Mouse (Mus musculus) thymus, postnatal 25 days (tissue): ENCODE results near the gene Traf2.

Experiments used
- DNase-seq: peaks from one replicate; pipeline ENCODE4 v3.0.0; 2022

The Traf2 gene

DNA sequence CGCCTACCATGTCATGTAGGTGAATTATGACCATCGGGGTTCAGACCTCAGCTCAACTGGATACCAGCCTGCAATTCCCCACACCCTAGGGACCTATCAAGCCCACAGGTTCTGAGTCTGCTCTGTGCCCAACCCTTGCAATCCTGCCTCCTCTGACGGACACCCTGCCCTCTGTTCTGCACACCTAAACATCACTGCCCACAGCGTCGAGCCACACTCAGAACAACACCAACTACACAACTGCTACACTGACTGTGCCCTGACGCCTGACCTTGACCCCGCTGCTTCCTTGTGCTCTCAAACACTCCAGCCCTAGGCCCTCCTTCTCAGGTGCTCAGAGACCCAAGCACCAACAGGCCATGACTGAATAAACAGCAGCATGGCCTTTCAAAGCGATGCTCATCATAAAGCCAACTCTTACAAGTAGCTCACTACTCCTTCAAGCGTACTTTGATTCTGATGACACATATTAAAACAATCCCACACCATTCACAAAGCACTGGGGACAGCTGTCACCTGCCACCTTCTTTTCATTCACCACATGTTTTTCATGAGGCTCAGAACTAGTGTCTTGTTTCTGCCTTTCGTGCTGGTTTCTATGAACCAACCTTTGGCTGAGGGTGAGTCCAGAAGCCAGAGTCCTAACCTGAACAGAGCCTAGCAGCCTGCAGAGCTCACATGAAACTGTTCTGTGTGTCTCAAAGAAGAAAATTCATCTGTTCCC, 4.9 kb downstream of the Traf2 start:
- DNase-seq = no peak

DNA sequence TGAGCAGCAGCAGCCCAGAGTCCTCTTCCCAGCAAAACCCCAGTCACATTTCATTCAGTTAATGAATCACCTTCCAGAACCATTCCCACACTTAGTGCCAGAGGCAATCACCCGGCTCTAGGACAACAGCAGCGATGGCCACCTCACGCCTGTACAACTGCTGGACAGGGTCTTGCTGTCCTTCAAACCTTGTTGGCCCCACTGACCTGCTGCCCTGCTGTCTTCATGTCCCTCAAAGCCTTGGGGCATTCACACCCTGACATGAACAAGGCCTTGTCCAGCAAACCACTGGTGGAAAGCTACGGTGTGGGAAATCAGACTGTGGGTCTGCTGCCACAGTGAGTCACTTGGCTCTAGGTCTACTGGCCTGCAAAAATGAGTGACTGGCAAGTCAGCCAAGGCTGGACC, 6.2 kb downstream of the Traf2 start:
- DNase-seq = no peak

DNA sequence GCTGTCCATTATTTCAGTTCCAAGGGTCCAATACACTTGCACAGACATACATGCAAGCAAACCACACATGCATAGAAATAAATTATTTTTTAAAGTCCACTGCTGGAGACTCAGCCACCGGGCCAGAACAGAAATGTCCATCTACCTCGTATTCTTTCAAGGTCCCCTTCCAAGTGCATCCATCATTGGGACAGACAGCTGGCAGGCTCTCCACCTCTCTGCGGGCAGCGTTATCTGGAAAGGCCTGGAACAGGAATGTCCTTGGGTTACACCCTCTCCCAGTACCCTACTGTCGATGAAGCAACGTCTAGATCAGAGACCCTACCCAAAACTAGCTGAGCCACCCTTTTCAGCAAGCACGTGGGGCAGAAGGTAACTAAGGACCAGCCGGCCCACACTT, 10.2 kb downstream of the Traf2 start:
- DNase-seq = no peak

DNA sequence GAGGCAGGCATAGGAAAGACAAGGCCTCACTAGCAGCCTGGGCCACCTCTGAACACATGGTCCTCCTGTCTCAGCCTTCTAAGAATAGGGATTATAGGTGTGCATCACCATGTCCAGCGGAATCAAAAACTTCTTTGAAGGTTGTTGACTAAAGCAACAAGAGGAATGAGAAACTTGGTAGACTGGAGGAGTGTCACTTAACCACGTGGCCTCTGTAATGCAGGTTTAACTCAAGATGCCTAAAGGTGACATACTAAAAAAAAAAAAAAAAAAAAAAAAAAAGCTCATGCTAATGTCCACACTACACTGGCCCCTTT, 11.9 kb downstream of the Traf2 start:
- DNase-seq = no peak

DNA sequence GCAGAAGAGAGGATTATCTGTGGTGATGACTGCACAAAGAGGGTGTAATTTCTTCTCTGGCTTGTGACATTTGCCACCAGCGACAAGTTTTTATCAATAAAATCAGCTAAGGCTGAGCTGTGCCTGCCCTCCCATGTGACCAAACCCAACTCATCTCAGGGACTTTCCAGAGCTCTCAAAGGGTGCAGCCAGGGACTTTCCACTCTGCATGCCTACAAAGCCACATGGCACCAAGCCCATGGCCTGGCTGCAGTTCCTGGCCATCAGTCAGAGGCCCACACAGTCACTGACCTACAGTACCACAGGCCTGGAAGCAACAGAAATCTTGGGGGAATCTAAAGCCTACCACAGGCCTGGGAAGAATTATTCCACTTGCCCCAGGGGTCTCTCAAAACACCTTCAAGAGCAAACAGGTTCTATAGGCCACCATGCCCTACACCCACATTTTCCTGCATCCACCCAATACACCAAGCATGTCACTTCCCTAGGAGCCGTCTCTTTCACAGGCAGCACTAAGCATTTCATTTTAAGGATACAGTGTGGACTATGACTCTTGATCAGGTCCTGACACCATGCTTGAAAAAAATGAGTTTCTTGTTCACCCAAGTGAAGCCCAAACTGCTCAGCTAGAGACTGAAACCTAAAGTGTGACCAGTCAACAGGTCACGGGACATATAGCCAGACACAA, 12.4 kb downstream of the Traf2 start:
- DNase-seq = peak; percentile 38

DNA sequence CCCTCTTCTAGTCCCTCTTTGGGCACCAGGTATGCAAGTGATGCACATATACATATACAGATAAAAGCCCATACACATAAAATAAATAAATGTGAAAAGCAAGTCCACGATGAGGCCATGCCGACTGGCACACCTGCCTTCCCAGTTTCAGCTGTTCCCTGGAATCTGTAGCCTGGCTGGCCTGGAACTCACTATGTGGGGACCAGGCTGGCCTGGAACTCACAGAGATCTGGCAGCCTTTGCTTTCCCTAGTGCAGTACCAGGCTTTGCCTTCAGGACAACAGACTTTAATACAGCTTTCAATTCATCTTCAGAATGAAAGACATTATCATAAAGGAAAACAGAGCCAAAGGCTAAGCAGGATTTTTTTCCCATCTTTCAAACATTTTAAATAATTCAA, 13.0 kb downstream of the Traf2 start:
- no peak for DNase-seq

DNA sequence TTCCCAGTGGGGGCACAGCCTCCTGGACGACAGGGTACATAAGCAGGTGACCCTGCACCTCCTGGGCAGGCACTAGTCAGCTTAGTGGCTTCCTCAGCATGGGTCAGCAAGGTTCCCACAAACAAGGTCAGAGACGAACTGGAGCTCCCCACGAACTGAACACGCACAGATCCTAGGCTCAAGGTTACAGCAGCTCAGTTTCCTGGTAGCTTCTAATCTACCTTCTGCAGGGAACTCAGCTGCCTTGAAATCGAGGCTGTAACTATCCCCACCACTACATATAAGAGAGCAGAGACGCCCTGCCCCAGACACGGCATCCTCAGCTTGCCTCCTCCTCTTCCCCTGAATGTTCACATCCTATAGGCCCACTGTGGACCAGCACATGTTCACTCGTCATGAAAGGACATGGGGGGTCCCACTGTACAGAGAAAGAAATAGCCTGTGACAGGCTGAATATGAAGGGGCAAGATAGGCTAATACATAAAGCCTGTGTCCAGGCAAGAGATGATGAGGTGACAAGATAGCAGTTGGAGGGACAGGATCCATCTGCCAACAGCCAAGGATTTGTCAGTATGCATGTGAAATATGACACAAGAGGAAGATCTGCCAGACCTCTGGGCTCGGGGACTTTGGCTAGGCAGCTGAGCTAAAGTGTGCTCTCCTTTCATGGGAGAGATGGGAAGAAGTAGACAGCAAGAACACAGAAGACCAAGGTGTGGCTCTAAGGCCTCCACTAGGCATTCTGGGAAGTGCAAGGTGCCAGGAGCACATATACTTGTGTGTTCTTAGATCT, 20.0 kb downstream of the Traf2 start:
- DNase-seq = no peak

DNA sequence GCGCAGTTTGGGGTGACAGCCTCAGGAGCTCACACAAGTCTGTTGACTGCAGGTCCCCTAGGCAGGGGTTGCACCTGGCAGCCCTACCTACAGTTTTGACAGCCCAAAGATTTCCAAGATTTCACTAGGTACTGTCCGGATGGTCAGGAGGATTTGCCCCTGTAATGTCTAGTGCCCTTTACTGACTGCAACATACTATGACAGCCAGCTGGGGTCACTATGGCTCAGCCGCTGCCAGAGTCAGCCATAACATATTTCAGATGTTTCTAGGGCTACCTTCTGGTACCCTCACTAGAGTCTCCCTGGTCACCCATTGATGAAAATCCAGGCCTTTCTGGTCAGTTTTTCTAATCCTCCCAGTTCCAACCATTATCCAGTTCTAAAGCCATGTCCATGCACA, 36.8 kb downstream of the Traf2 start:
- DNase-seq = no peak

DNA sequence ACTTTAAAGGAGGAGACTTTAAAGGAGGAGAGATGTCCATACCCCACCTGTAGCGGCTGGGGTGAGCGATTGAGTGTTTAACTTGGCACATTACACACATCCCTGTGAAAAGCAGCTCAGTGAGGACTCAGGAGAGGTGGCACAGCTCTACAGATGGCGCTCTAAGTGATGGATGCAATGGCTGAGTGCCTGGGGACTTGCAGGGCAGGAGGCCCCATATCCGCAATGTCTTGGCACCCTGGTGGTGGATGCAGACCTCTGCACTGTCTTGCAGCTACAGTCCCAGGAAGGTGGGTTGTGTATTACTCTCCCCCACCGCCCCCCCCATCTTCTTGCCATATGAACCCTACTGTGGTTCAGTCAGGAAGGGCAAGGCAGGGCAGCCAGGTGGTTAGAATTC, 39.8 kb downstream of the Traf2 start:
- peak; percentile 64 for DNase-seq

DNA sequence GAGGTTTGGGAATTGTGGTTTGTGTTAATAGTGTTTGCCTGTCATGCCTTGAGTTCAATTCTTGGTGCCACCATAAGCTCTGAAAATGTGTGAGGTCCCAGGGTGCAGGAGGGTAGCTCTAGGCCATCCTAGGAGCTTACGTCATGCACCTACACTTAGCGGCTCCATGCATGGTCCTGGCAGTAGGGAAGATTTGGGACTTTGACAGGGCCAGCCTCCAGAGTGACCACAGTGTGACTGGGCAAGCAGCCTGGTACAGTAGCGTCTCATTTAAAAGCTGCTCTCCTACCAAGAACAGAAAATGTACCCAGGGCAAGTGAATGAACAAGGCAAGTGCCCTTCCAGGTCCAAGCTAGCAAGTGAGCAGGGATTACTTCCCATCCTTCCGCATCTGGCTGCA, 40.9 kb downstream of the Traf2 start:
- DNase-seq = no peak

DNA sequence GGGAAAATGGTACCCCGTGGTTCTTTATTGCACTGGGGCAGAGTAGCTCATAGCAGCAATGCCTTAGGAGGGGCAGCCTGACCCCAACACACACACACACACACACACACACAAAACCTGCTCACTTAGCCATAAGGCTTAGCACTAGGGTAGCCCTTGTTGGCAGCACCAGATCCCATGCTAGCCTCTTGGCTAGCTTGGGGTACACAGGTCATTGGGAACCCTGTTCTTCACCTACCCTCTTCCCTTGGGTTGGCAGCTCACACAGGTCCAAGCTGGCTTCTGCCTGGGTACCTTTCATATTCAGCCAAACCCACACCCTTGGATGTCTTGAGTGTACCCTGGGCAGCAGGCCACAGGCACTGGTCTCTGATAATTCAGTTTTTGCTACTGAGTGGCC, 41.7 kb downstream of the Traf2 start:
- DNase-seq = no peak

DNA sequence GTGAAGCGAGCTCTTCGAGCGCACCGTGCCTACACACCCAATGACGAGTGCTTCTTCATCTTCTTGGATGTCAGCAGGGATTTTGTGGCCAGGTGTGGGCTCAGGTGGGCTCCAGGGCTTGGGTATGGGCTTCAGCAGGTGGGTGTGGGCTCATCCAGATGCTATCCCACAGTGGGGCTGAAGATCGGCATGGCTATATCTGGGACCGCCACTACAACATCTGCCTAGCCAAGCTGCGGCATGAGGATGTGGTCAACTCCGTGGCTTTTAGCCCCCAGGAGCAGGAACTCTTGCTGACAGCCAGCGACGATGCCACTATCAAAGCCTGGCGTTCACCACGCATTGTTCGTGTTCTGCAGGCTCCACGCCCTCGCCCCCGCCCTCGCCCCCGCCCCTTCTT, 42.2 kb downstream of the Traf2 start:
- DNase-seq = no peak

DNA sequence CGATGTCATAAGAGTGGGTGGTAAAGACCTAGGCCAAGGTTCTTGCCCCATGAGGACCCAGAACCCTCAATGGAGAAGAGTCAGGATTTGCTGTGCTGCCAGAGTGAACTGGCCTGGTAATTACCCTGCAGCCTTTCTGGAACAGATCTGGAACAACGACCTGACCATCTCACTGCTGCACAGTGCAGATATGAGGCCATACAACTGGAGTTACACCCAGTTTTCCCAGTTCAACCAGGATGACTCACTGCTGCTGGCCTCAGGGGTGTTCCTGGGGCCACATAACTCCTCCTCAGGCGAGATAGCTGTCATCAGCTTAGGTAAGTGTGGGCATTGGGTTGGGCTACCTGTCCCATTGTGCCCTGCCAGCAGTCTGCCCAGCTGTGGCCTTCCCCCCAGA, 44.0 kb downstream of the Traf2 start:
- DNase-seq = no peak

DNA sequence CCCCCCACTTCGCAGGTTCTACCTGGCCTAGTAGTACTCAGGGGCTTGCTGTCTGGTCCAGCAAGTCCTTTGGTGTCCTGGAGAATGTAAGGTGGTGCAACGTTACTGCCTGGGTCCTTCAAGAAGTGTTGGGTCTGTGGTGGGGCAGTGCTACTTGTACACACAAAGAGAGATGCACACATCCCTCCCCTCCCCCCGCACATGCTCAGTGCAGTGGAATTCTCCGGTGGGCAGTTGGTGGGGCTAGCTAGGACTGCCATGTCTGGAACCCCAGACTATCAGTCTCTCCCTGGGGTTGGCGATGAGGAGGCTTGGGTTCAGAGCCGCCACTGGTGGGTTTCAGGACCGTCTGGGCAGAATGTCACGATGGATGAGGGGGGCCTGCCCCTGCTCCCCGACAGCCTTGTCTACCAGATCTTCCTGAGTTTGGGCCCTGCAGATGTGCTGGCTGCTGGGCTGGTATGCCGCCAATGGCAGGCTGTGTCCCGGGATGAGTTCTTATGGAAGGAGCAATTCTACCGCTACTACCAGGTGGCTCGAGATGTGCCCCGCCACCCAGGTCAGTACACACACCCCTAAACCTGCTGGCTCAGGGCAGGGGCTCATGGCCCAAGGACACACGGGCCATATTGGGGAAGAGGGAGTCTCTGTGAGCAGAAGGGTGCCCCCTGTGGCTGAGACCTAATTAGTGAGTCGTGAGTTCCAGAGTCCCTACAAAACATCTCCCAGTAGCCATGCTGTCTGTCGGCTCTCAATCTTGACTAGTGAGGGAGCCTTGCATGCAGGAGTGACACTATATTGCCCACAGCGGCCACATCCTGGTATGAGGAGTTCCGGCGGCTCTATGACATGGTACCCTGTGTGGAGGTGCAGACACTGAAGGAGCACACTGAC, 44.9 kb downstream of the Traf2 start, which contains the start of gene C8g:
TSS of gene C8g (minus strand) at position 127 of the 894 bp plus-strand sequence.
- peak; percentile 18 for DNase-seq

DNA sequence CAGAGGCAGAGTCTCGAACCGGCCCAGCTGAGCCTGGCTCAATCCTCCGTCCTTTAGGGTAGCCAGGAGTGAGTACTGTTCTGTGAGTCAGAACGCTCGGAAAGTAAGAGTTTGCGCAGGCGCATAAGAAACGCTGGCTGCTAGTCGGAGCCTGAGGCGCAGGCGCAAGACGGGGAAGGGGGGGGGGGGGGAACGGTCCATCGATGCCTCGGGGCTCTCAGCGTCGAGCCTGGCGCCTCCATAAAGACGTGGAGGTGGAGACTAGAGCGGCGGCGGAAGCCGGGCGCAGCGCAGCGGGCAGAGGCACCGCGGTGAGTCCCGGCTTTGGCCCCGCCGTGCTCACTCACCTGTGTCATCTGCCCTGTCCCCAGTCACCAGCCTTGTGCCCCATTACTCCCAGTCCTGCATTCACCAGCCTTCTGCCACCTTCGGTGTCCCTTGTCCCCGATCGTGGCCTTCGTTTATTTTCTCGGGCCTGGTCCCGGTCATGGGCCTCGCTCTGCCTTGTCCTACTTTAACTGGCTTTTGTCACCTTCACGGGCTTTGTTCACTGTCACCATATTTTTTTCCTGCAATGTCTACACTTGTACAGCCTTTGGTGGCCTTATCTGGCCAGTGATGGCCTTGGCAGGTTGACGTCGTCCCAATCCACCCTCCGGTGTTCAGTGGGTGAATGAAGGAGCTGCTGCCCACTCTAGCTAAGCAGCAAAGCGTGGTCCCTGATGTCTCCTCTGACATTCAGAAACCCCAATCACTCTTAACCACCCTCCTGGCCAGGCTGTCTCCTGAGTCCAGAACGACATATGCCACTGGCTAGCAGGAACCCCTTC, 45.9 kb downstream of the Traf2 start, which contains the start of gene Fbxw5:
TSS of gene Fbxw5 (plus strand) at position 175 of the 830 bp plus-strand sequence.
- peak; percentile 81 for DNase-seq

DNA sequence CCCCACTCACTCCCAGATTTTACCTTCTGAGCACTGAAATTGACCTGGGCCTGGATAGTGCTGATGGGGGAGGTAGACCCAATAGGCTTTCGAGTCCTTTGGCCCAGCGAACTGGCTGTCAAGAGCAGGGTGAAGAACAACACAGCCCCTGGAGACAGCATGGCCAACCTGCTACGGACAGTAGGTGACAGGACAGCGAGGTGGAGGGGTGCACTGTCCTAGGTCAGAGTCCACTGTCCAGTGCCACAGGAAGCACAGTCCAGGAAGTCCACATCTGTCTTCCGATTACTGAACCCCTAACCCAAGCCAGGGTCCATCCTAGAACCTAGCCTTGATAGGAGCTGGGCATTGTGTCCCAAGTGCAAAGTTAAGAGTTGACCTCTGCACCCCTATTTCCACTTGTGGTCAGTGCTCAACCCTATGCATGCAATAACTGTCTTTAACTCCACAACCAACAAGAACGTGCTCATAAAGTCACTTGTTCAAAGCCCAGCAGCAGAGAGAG, 46.6 kb downstream of the Traf2 start:
- DNase-seq = no peak

DNA sequence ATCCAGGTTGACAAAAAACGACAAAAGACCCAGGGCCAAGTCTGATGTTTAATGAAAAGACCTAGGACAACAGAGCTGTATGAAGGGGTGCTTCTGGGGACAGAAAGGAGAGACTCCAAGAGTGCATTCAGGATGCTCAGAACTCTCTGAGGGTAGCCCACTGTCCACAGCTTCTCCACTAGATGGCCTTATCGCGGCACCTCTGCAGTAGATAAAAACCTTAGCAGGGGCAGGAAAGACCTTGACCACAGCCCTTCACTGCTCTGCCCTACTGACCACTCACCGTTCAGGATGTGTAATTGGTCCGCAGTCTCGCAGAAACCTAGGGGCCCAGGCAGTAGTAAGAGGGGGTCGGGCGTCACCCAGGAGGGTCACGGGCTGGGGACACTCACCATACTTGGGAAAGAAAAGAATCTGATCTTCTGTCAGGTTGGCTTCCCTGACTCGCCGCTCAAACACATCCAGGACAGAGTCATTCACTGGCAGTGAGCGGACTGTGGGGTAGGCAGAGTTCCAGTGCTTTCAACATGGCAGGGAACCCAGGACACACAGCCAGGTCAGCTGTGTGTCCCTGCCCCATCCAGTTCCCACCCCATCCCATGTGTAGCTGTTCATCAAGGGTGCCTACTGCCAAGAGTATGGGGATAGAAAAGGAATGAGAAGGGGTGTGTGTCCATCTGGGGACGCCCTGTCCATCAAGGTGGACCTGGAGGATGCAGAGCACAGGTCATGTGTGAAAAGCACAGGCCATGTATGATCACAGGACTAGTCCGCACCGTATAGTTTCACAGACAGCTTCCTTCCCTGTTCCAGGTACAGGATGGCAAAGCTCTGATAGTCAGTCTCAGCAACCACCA, 47.9 kb downstream of the Traf2 start:
- no peak for DNase-seq

DNA sequence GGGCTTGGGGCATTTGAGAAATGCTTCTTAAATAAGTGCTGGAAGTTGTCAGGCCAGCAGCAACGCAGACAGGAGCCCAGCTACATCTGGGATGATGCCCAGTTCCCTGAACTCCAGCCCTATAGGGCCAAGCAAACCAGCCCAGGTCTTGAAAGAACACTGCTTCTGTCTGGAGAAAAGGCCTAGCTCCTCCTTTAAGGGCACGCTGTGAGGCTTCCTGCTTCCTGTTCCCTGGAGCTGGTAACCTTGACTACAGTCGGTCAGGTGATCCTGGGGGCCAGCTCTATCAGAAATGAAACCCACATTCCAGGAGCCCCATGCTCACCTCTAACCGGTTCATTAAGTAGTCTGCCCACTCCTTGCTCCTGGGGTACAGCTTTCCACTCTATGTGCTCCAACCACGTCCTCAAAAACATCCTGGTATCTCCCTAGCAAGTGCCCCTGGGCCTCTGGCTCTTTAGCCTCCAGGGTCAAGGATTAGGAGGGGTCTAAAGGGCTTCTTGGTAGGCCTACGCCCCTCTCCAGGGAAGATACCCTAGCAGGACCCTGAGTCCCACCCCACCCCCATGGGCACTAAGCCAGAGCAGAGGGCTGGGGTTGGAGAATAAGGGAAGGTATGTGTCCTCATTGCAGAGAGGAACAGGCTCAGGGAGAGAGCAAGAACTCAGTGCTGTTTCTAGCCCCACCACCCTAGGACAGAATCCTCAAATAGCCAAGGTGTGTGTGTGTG, 48.7 kb downstream of the Traf2 start:
- no peak for DNase-seq

DNA sequence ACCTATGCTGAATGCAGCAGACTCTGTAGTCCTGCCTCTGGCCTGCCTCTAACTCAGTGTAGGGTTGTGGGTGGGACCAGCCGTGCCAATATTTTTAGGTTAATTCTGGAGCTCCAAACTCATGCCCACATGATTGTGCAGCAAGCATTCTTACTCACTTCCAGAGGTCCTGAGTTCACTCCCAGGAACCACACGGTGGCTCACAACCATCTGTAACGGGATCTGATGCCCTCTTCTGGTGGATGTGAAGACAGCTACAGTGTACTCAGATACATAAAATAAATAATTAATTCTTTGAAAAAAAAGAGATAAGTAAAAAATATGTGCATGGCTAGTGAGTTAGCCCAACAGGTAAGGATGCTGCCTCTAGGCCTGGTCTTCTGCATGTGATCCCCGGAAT, 50.3 kb downstream of the Traf2 start:
- DNase-seq = peak; percentile 17

DNA sequence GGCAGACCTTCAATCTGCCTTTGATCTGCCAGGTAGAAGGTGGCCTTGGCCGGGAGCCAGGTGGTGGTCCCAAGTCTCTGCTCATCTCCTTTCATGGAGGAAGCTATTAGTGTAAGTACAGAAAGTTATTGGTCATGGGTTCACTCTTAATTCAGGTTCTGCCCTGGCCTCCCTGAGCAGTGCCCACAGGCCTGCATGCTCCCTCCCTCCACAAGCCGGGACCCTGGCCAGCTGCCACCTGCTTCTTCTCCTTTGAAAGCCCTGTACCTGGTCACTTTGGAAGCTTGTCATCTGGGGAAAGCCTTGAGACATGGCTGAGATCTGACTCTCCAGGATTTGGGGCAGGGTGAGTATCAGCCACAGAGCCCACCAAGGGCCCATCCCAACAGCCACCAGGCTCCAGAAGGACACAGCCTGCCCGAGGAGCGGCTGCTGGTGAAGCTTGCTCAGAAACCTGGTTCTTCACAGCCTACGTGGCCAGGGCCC, 53.2 kb downstream of the Traf2 start, which contains the start of gene Lcn12:
TSS of gene Lcn12 (minus strand) at position 436 of the 486 bp plus-strand sequence.
- DNase-seq = no peak
